Mouse (Mus musculus) liver, embryonic 14.5 days (tissue): ENCODE measurements at regions not wholly inside any gene's neighbourhood (a gene's known extent, or its start where the extent isn't known, plus 50 kb on each side); places are given as distances from the start of the nearest gene placed in this dataset.

Experiments used
- ATAC-seq: fragments of 200-750 bp; cut with Nextera tagmentation; 2 replicates; pipeline ENCODE4 v1.8.0; 2017; ENCODE audit warnings: moderate number of reproducible peaks, mild to moderate bottlenecking, moderate library complexity; ENCODE audit not compliant: insufficient read depth
- DNase-seq, 3 experiments: peaks; one replicate each; pipeline ENCODE4 v3.0.0-alpha.2; 2012 to 2013; ENCODE audit warnings: low read depth in 3 of 3, low spot score in 3 of 3
- H3K27ac ChIP-seq: fragments of 300-500 bp; sonication (generic); 2 replicates; pipeline ENCODE4 v1.5.1; 2014; ENCODE audit warnings: moderate library complexity, mild to moderate bottlenecking, control low read depth, inconsistent platforms
- H3K27me3 ChIP-seq: fragments of 300-500 bp; sonication (generic); 2 replicates; pipeline ENCODE4 v1.6.1; 2014; ENCODE audit warnings: mild to moderate bottlenecking, low read length, moderate library complexity; ENCODE audit not compliant: control insufficient read depth, insufficient read depth
- H3K36me3 ChIP-seq: fragments of 300-500 bp; sonication (generic); replicated peaks from 2 replicates; pipeline ENCODE4 v1.6.1; 2014; ENCODE audit warnings: low read depth; ENCODE audit not compliant: control insufficient read depth, insufficient read depth
- H3K4me1 ChIP-seq, 2 experiments: fragments of 200-500 bp in 1 of 2; fragments of 300-500 bp in 1 of 2; sonication (generic) in 1 of 2; replicated peaks; 2 replicates each; pipeline ENCODE4 v1.6.1; 2012 to 2014; ENCODE audit warnings: antibody characterized with exemption in 1 of 2, inconsistent platforms in 1 of 2, low read length in 1 of 2; ENCODE audit not compliant: control insufficient read depth in 2 of 2, insufficient read depth in 2 of 2
- H3K4me2 ChIP-seq: fragments of 300-500 bp; sonication (generic); 2 replicates; pipeline ENCODE4 v1.6.1; 2014; ENCODE audit warnings: low read depth, mild to moderate bottlenecking, control low read depth, moderate library complexity
- H3K4me3 ChIP-seq, 2 experiments: fragments of 200-500 bp in 1 of 2; fragments of 300-500 bp in 1 of 2; sonication (generic) in 1 of 2; 2 replicates each; pipeline ENCODE4 v1.5.1; 2012 to 2014; ENCODE audit warnings: low read depth in 2 of 2, low read length in 2 of 2, mild to moderate bottlenecking in 2 of 2, control low read depth in 1 of 2, inconsistent platforms in 1 of 2, moderate library complexity in 1 of 2; ENCODE audit not compliant: insufficient read depth in 1 of 2
- H3K9ac ChIP-seq: fragments of 300-500 bp; sonication (generic); replicated peaks from 2 replicates; pipeline ENCODE4 v1.6.1; 2014; ENCODE audit warnings: mild to moderate bottlenecking, control low read depth, moderate library complexity
- H3K9me3 ChIP-seq: fragments of 300-500 bp; sonication (generic); 2 replicates; pipeline ENCODE4 v1.6.1; 2016; ENCODE audit warnings: low read length, mixed read lengths; ENCODE audit not compliant: control insufficient read depth
- CTCF ChIP-seq: IDR thresholded peaks from 2 replicates; pipeline ENCODE4 v1.5.1; 2016; ENCODE audit warnings: antibody characterized with exemption, low read depth, control low read depth
- EP300 ChIP-seq: IDR thresholded peaks from 2 replicates; pipeline ENCODE4 v1.6.1; 2016; ENCODE audit warnings: antibody characterized with exemption, low read depth
- WGBS: fragments of 180-500 bp; shearing (Covaris S2); extraction: QIAGEN DNeasy Blood & Tissue Kit; methylation state at CpG from one replicate; pipeline ENCODE4 v1.1.7; 2014; ENCODE audit not compliant: insufficient replicate concordance; 5-methylcytosine and 5-hydroxymethylcytosine counted together

DNA sequence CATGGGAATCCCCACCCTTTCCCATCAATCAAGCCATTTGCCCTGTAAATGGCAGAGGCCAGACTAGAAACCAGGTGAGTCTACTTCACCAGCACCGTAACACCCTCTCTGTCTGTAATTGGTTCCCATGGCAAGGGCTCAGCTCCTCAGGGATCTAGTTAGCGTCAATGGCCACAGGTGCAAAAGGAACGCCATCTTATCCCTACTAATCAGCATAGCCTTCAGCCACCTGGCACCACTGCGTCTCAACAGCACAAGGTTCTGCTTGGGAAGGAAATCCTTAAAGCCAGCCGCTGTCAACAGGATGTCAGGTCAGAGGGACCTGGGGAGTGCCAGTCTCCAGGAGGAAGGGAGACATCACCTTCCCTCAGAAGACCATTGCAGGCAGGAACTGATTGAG, 77.2 kb upstream of the Galnt18 start:
- 44% methylated on average over 5 of the region's 5 CpGs for WGBS
- H3K27me3 ChIP-seq: no peaks in the 10 kb centered on the region
- no peak overlapping the region for H3K4me3 ChIP-seq
- TF ChIP-seq EP300 (no peak), CTCF (no peak)
- H3K9me3 ChIP-seq: no peaks in the 10 kb centered on the region
- no peak overlapping the region for H3K4me2 ChIP-seq
- no peak overlapping the region for H3K9ac ChIP-seq
- H3K27ac ChIP-seq: no peak overlapping the region
- no peak for DNase-seq
- H3K4me1 ChIP-seq: no peaks in the 10 kb centered on the region
- no peaks in the 10 kb centered on the region for H3K36me3 ChIP-seq
- ATAC-seq: no peak

DNA sequence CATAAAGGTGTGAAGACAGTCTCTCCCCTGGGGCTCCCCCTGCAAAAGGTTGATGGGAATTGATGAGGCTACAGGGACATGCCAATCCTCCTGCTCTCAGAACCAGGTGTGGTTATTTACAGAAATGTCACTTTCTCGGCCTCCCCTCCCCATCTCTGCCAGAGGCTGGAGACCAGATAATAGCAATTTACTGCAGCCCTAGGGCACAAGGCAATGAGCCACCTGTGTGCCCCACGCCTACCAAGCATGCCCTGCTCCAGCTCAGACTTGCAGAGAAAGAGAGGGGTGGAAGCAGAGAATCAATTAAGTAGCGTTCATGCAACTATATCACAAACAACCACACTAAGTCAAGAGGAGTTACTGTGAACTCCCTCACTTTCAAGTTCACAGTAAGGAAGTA, 75.5 kb upstream of the Galnt18 start:
- 46% methylated on average over 3 of the region's 3 CpGs for WGBS
- Histone ChIP-seq H3K4me3 (no peak overlapping the region), H3K9ac (no peak overlapping the region), H3K27ac (no peak overlapping the region), H3K4me2 (no peak overlapping the region), H3K36me3 (no peaks in the 10 kb centered on the region), H3K9me3 (no peaks in the 10 kb centered on the region), H3K4me1 (no peaks in the 10 kb centered on the region), H3K27me3 (no peaks in the 10 kb centered on the region)
- no peak for DNase-seq
- no peak for ATAC-seq
- no peak for TF ChIP-seq EP300
- TF ChIP-seq CTCF: no peak

DNA sequence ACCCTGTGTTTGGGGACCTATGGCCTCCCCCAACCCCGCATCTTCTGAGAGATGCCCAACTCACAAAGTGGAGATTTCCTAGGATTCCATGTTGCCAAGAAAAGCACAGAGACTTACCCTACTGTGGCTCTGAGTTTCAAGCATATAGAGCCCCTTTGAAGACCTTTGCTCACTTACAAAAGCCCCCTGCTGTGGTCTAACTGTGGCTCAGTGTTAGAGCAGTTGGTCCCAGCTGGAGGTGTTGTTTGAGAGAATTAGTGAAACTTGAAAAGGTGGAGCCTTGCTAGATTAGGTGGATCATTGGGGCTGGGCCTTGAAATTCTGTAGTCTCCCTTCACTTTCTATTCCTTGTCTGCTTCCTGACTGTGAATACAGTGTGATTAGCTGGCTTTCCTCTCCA, 66.6 kb upstream of the Galnt18 start:
- Histone ChIP-seq H3K27ac (no peak overlapping the region), H3K9me3 (no peaks in the 10 kb centered on the region), H3K27me3 (no peaks in the 10 kb centered on the region), H3K4me1 (no peaks in the 10 kb centered on the region), H3K4me3 (no peak overlapping the region), H3K4me2 (no peak overlapping the region), H3K36me3 (no peaks in the 10 kb centered on the region), H3K9ac (no peak overlapping the region)
- WGBS: 50% methylated on average over 1 of the region's 1 CpGs
- DNase-seq (no peak), ATAC-seq (no peak)
- TF ChIP-seq CTCF (no peak), EP300 (no peak)

DNA sequence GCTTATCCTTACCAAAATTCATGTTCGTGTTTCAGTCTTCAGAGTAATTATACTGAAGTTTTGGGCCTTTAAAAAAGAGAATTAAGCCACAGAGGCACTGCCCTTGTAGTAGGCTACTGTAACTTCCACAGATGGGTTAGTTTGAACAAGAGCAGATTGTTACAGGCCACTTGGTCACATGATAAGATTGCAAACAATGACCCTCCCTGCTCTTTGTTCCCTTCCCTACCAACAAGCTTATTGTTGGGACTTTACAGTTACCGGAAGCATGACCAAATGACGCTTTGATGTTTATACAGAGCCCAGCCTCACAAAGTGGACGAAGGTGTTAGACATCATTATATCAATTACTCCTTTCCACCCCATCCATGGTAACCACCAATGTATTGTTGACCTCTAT, 63.9 kb upstream of the Galnt18 start:
- no peaks in the 10 kb centered on the region for H3K27me3 ChIP-seq
- TF ChIP-seq EP300: no peak
- TF ChIP-seq CTCF: no peak
- DNase-seq (no peak), ATAC-seq (no peak)
- H3K4me2 ChIP-seq: no peak overlapping the region
- H3K9me3 ChIP-seq: no peaks in the 10 kb centered on the region
- H3K27ac ChIP-seq: no peak overlapping the region
- no peak overlapping the region for H3K4me3 ChIP-seq
- no peak overlapping the region for H3K9ac ChIP-seq
- no peaks in the 10 kb centered on the region for H3K4me1 ChIP-seq
- no peaks in the 10 kb centered on the region for H3K36me3 ChIP-seq
- WGBS: 62% methylated on average over 4 of the region's 4 CpGs

DNA sequence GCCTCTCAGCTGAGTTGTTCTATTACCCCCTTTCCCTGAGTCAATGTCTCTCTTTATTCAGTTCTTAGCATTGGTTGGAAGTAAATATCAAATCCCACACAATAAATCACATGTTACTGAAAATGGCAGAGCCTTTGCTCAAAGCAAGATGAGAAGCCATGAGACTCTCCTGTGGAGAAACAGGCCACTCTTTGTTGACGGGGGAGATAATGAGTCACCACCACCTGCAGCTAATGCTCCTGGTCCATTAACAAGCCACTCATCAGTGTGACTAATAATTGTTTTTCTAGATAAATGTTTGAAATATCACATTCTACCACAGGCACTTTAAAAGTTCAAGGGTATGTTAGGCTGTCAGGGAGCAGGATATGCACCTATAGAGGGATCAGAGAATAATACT, 61.0 kb upstream of the Galnt18 start:
- no peaks in the 10 kb centered on the region for H3K4me1 ChIP-seq
- no peaks in the 10 kb centered on the region for H3K36me3 ChIP-seq
- no peaks in the 10 kb centered on the region for H3K27me3 ChIP-seq
- TF ChIP-seq CTCF: no peak
- no peak for TF ChIP-seq EP300
- no peak overlapping the region for H3K4me2 ChIP-seq
- H3K4me3 ChIP-seq: no peak overlapping the region
- 63% methylated on average over 1 of the region's 1 CpGs for WGBS
- DNase-seq (no peak), ATAC-seq (no peak)
- no peak overlapping the region for H3K9ac ChIP-seq
- no peaks in the 10 kb centered on the region for H3K9me3 ChIP-seq
- H3K27ac ChIP-seq: no peak overlapping the region
